Mouse (Mus musculus) heart, embryonic 13.5 days (tissue): Measurements from ENCODE around the gene Pim3. TPM values are rescaled to one million over a fixed set of nuclear protein-coding genes. Genes with fewer than 3 reads are reported as not detected.

Experiments used
- ATAC-seq: fragments of 200-750 bp; cut with Nextera tagmentation; 2 replicates; pipeline ENCODE4 v1.8.0; 2017; ENCODE audit warnings: moderate TSS enrichment; ENCODE audit not compliant: insufficient number of reproducible peaks, low FRiP score, low TSS enrichment; ENCODE audit errors: extremely low read depth
- H3K27ac ChIP-seq: fragments of 300-500 bp; sonication (generic); replicated peaks from 2 replicates; pipeline ENCODE4 v1.5.1; 2015; ENCODE audit warnings: moderate library complexity, mild to moderate bottlenecking, inconsistent platforms
- H3K27me3 ChIP-seq: fragments of 300-500 bp; sonication (generic); replicated peaks from 2 replicates; pipeline ENCODE4 v1.6.1; 2015; ENCODE audit warnings: mild to moderate bottlenecking, inconsistent platforms
- H3K36me3 ChIP-seq: fragments of 300-500 bp; sonication (generic); 2 replicates; pipeline ENCODE4 v1.6.1; 2015; ENCODE audit warnings: mild to moderate bottlenecking, inconsistent platforms
- H3K4me1 ChIP-seq: fragments of 300-500 bp; sonication (generic); 2 replicates; pipeline ENCODE4 v1.6.1; 2015; ENCODE audit warnings: inconsistent platforms
- H3K4me2 ChIP-seq: fragments of 300-500 bp; sonication (generic); 2 replicates; pipeline ENCODE4 v1.6.1; 2015; ENCODE audit warnings: inconsistent platforms, mild to moderate bottlenecking, moderate library complexity
- H3K4me3 ChIP-seq: fragments of 300-500 bp; sonication (generic); 2 replicates; pipeline ENCODE4 v1.5.1; 2015; ENCODE audit warnings: moderate library complexity, mild to moderate bottlenecking, inconsistent platforms
- H3K9ac ChIP-seq: fragments of 300-500 bp; sonication (generic); 2 replicates; pipeline ENCODE4 v1.6.1; 2015; ENCODE audit warnings: inconsistent platforms, mild to moderate bottlenecking, moderate library complexity
- H3K9me3 ChIP-seq: fragments of 300-500 bp; sonication (generic); 2 replicates; pipeline ENCODE4 v1.6.1; 2016; ENCODE audit warnings: inconsistent platforms
- WGBS: fragments of 180-500 bp; shearing (Covaris S2); methylation state at CpG from one replicate; pipeline ENCODE4 v1.1.7; 2015; ENCODE audit warnings: mixed read lengths; 5-methylcytosine and 5-hydroxymethylcytosine counted together
- polyA plus RNA-seq: library from polyadenylated mRNA; unstranded; fragments of >200 nt; fragmentation: Nextera tagmentation; extraction: Ambion mirVana; gene quantifications from 2 replicates; pipeline ENCODE4 v1.2.1, GENCODE M21; 2015

The Pim3 gene
- polyA plus RNA-seq, 1 experiment from 2014 or later, result 51.8 TPM

DNA sequence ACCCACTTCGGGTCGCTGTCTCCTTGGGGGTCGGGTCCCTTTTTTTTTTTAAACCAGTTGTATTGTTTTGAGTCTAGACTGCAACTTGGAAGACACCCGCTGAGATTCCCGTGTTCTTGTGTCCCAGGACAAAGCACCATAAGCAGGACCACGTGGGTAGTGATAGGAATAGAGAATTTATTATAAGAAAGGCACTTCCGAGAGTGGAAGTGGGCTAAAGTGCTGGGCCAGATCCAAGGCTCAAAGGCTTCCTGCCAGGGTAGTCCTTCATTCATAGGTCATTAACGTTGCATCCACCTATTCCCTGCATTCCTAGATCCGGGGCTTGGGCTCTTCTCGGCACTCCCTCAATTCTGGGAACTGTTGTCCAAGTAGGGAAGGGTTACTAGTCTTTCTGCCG is 24.0 kb upstream of the Pim3 start:
- H3K27me3 ChIP-seq, result no peaks in the 10 kb centered on the region
- peak overlapping the region; percentile 83 for H3K9ac ChIP-seq
- H3K4me1 ChIP-seq, result peaks cover 59% of the 10 kb centered on the region
- H3K9me3 ChIP-seq, result no peaks in the 10 kb centered on the region
- H3K4me2 ChIP-seq, result peak overlapping the region; percentile 92
- WGBS, result under 1% methylated on average over 11 of the region's 11 CpGs
- H3K4me3 ChIP-seq, result peak overlapping the region; percentile 63
- H3K27ac ChIP-seq, result peak overlapping the region; percentile 88
- H3K36me3 ChIP-seq, result no peaks in the 10 kb centered on the region
- no peak for ATAC-seq

GRCm38 (mm10) chr15:88839271-88839670 is 22.7 kb upstream of the Pim3 start:
- Histone ChIP-seq H3K4me2 (peak overlapping the region; percentile 46), H3K36me3 (no peaks in the 10 kb centered on the region), H3K27ac (peak overlapping the region; percentile 98), H3K9me3 (no peaks in the 10 kb centered on the region), H3K4me3 (0 out of 2 replicates have a peak overlapping the region, but pooled peaks have one; percentile 3), H3K27me3 (no peaks in the 10 kb centered on the region), H3K4me1 (peaks cover 69% of the 10 kb centered on the region), H3K9ac (peak overlapping the region; percentile 68)
- WGBS, result 11% methylated on average over 9 of the region's 9 CpGs
- ATAC-seq, result peak; percentile 87

DNA sequence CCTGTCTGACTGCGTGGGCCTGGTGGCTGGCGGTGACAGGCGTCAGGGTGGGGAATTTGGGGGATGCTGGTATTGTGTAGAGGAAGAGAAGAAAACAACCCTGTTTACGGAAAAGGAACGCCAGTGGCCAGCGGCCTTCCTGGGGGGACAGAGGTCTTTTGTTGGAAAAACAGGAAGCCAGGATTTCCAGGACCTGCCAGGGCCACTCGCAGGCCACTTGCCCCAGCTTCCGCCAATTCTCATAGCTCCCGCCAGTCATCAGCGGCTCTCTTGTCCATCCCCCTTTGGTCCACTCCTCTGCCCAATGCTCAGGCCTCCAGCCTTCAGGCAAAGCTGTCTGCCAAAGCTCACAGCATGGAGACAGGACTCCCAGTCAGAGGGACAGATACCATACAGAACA is 21.9 kb upstream of the Pim3 start:
- H3K27ac ChIP-seq, result peak overlapping the region; percentile 98
- H3K27me3 ChIP-seq, result no peaks in the 10 kb centered on the region
- peak overlapping the region; percentile 68 for H3K9ac ChIP-seq
- H3K9me3 ChIP-seq, result no peaks in the 10 kb centered on the region
- no peaks in the 10 kb centered on the region for H3K36me3 ChIP-seq
- H3K4me3 ChIP-seq, result no peak overlapping the region
- peak overlapping the region; percentile 35; the same call in 1 of the 2 replicates for H3K4me2 ChIP-seq
- H3K4me1 ChIP-seq, result peaks cover 69% of the 10 kb centered on the region
- no peak for ATAC-seq
- WGBS, result 29% methylated on average over 10 of the region's 10 CpGs

- Histone ChIP-seq H3K36me3 (no peaks in the 10 kb centered on the region), H3K9me3 (no peaks in the 10 kb centered on the region), H3K4me3 (no peak overlapping the region), H3K4me2 (no peak overlapping the region), H3K27me3 (no peaks in the 10 kb centered on the region), H3K9ac (no peak overlapping the region), H3K27ac (peak overlapping the region; percentile 39), H3K4me1 (peaks cover 68% of the 10 kb centered on the region)
- ATAC-seq, result no peak
- 86% methylated on average over 2 of the region's 2 CpGs for WGBS
These were observed 20.8 kb upstream of the Pim3 start for GRCm38 (mm10) chr15:88841160-88841559.

- 82% methylated on average over 3 of the region's 3 CpGs for WGBS
- no peak overlapping the region for H3K4me3 ChIP-seq
- H3K9ac ChIP-seq, result no peak overlapping the region
- no peak overlapping the region for H3K4me2 ChIP-seq
- H3K27ac ChIP-seq, result no peak overlapping the region
- no peak for ATAC-seq
- H3K36me3 ChIP-seq, result no peaks in the 10 kb centered on the region
- peaks cover 62% of the 10 kb centered on the region for H3K4me1 ChIP-seq
- H3K27me3 ChIP-seq, result no peaks in the 10 kb centered on the region
- no peaks in the 10 kb centered on the region for H3K9me3 ChIP-seq
These were observed 20.2 kb upstream of the Pim3 start for GRCm38 (mm10) chr15:88841580-88842299.

- Histone ChIP-seq H3K4me3 (no peak overlapping the region), H3K27me3 (no peaks in the 10 kb centered on the region), H3K9me3 (no peaks in the 10 kb centered on the region), H3K9ac (no peak overlapping the region), H3K36me3 (no peaks in the 10 kb centered on the region), H3K27ac (no peak overlapping the region), H3K4me2 (no peak overlapping the region), H3K4me1 (peaks cover 57% of the 10 kb centered on the region)
- no peak for ATAC-seq
- WGBS, result 66% methylated on average over 3 of the region's 3 CpGs
These were observed 19.7 kb upstream of the Pim3 start for GRCm38 (mm10) chr15:88842300-88842673.

- ATAC-seq, result no peak
- no peaks in the 10 kb centered on the region for H3K27me3 ChIP-seq
- no peak overlapping the region for H3K4me3 ChIP-seq
- no peaks in the 10 kb centered on the region for H3K36me3 ChIP-seq
- no peaks in the 10 kb centered on the region for H3K9me3 ChIP-seq
- 28% methylated on average over 8 of the region's 8 CpGs for WGBS
- H3K4me1 ChIP-seq, result peaks cover 46% of the 10 kb centered on the region
- H3K27ac ChIP-seq, result peak overlapping the region; percentile 62
- peak overlapping the region; percentile 54; the same call in 1 of the 2 replicates for H3K9ac ChIP-seq
- H3K4me2 ChIP-seq, result no peak overlapping the region
These were observed 18.4 kb upstream of the Pim3 start for GRCm38 (mm10) chr15:88843486-88844097.

DNA sequence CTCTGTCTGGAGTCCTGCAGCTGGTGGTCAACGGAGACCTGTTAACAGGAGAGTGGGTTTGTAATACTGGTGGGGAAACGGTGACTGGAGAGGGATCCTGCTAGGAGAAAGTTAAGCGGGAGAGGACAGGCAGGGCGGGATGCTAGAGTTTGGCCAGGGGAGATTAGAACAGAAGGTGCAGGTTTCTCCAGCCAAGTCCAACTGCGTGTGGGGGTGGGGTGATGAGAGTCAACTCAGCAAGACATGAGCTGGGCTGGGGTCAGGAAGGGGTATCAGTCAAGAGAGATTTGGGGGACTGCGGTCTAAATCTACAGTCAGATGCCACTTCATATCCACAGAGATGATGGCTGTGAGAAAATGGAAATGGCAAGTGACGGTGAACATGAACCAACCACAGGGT is 17.0 kb upstream of the Pim3 start:
- Histone ChIP-seq H3K27me3 (no peaks in the 10 kb centered on the region), H3K4me3 (no peak overlapping the region), H3K36me3 (no peaks in the 10 kb centered on the region), H3K9ac (no peak overlapping the region), H3K27ac (no peak overlapping the region), H3K4me1 (peaks cover 36% of the 10 kb centered on the region), H3K9me3 (no peaks in the 10 kb centered on the region), H3K4me2 (no peak overlapping the region)
- no peak for ATAC-seq
- WGBS, result 82% methylated on average over 7 of the region's 7 CpGs

DNA sequence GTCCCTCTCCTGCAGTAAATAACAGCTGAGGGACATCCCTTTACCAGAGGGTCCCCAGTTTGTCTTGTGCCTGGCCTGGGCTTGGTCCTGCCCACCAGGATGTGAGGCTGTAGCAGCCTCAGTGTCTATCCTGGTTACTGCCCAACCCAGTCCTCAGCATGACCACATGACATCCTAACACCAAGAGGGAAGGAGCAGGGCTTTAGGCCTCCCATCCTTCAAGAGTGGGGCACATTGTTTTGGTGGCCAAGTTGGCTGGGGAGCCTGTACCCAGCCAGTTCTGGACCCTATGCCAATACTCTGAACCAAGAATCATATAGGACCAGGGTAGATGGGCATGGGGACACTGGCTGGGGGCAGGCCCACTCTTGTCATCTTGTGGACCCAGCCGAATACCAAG is 13.3 kb upstream of the Pim3 start:
- Histone ChIP-seq H3K27me3 (no peaks in the 10 kb centered on the region), H3K4me2 (no peak overlapping the region), H3K9ac (no peak overlapping the region), H3K36me3 (no peaks in the 10 kb centered on the region), H3K4me3 (no peak overlapping the region), H3K9me3 (no peaks in the 10 kb centered on the region), H3K4me1 (peaks cover 25% of the 10 kb centered on the region), H3K27ac (no peak overlapping the region)
- 85% methylated on average over 1 of the region's 1 CpGs for WGBS
- ATAC-seq, result no peak

- WGBS, result 84% methylated on average over 2 of the region's 2 CpGs
- Histone ChIP-seq H3K9me3 (no peaks in the 10 kb centered on the region), H3K9ac (no peak overlapping the region; the same call in 1 of the 2 replicates), H3K4me3 (no peak overlapping the region), H3K36me3 (no peaks in the 10 kb centered on the region), H3K4me1 (peaks cover 31% of the 10 kb centered on the region), H3K4me2 (no peak overlapping the region), H3K27ac (no peak overlapping the region; the same call in 1 of the 2 replicates), H3K27me3 (no peaks in the 10 kb centered on the region)
- ATAC-seq, result no peak
These were observed 12.4 kb upstream of the Pim3 start for GRCm38 (mm10) chr15:88849621-88850020.

DNA sequence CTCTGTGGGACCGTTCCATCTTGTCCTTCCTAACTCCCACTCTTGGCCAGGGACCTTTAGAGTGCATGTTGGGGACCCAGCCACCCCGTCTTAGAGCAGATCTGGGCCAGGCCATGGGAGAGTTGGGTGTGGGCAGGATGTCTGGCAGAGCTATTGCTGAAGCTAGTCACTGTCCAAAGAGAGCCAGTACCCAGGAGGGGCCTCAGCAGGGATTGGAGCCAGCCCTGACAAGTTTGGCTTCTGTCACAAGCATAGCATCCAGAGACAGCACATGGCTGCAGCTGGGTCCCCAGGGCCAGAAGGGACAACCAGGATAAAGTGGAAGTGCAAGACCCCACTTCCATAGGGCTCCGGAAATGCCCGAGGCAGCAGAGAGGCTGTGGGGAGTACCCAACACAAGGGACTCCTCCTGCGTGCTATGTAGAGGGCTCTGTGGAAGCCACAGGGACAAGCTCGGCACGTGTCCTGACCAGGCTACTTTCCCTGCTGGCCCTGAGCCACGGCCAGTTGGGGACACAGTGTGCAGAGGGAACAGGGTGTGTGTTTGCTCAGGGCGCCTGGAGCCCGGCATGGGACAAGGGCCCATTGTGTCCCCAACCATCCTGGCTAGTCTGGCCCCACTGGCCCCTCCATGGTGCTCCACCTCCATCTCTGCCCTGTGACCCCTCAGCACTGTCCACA is 11.7 kb upstream of the Pim3 start:
- ATAC-seq, result no peak
- no peaks in the 10 kb centered on the region for H3K9me3 ChIP-seq
- no peaks in the 10 kb centered on the region for H3K27me3 ChIP-seq
- H3K36me3 ChIP-seq, result no peaks in the 10 kb centered on the region
- H3K4me2 ChIP-seq, result 0 out of 2 replicates have a peak overlapping the region, but pooled peaks have one; percentile 11
- H3K4me3 ChIP-seq, result no peak overlapping the region
- H3K4me1 ChIP-seq, result peaks cover 37% of the 10 kb centered on the region
- peak overlapping the region; percentile 56 for H3K9ac ChIP-seq
- WGBS, result 48% methylated on average over 10 of the region's 10 CpGs
- peak overlapping the region; percentile 50 for H3K27ac ChIP-seq
